Mouse (Mus musculus) heart, postnatal 0 days (tissue): ENCODE measurements around the gene Snx18.

Experiments used
- CTCF ChIP-seq: IDR thresholded peaks from 2 replicates; pipeline ENCODE4 v1.5.1; 2016; ENCODE audit warnings: antibody characterized with exemption, control low read depth, low read depth
- EP300 ChIP-seq: IDR thresholded peaks from 2 replicates; pipeline ENCODE4 v1.6.1; 2016; ENCODE audit warnings: antibody characterized with exemption, low read depth

DNA sequence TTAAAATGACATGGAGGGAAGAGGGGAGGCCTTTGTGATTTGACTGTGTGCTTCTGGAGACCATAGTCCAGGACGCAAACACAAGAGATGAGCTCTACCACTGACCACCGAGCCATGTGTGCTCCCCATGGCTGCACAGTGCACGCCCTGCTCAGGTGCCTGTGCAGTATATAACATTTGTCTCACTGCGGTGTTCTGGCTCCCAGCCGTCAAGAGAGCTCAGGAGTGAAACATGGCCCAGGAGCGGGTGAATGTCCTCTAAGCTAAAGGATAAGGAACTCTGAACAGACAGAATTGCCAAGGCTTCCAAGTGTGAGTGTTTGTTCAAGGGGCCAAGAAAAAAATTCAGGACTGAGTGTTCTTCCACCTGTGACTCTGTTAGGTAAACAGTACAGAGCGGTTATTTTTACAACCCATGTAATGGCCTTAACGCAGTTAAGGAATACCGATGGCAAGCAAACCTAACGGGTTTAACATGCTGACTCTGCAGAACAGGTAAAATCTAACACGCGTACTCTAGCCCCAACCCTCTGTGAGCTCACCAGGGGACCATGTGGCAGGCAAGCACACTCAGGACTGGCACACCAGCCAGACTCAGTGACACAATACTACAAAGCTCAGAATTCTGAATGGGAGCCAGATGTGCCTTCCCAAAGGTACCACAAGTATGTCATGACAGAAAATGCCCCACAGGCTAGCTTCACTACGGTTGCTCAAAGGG, 21.4 kb downstream of the Snx18 start:
- TF ChIP-seq CTCF (no peak), EP300 (no peak)
